Mouse (Mus musculus) thymus, adult 2 months (tissue): Measurements from ENCODE around the gene Unc5c. TPM values are rescaled to one million over a fixed set of nuclear protein-coding genes. Genes with fewer than 3 reads are reported as not detected.

Experiments used
- DNase-seq: peaks from one replicate; pipeline ENCODE4 v3.0.0; 2021
- H3K27ac ChIP-seq: fragments of 200-500 bp; 2 replicates; pipeline ENCODE4 v1.5.1; 2012; ENCODE audit warnings: low read length, control low read depth; ENCODE audit not compliant: control insufficient read depth, insufficient read depth
- H3K27me3 ChIP-seq: fragments of 200-500 bp; 2 replicates; pipeline ENCODE4 v1.6.1; 2012; ENCODE audit warnings: mild to moderate bottlenecking, low read length, moderate library complexity, mixed read lengths; ENCODE audit not compliant: control insufficient read depth, insufficient read depth
- H3K36me3 ChIP-seq: fragments of 200-500 bp; 2 replicates; pipeline ENCODE4 v1.6.1; 2012; ENCODE audit warnings: mild to moderate bottlenecking, low read length, moderate library complexity; ENCODE audit not compliant: control insufficient read depth, insufficient read depth
- H3K4me1 ChIP-seq: fragments of 200-500 bp; replicated peaks from 2 replicates; pipeline ENCODE4 v1.6.1; 2012; ENCODE audit warnings: low read length; ENCODE audit not compliant: control insufficient read depth, insufficient read depth
- H3K4me3 ChIP-seq: fragments of 200-500 bp; 2 replicates; pipeline ENCODE4 v1.5.1; 2012; ENCODE audit warnings: mild to moderate bottlenecking, low read length, control low read depth, moderate library complexity; ENCODE audit not compliant: control insufficient read depth, insufficient read depth
- CTCF ChIP-seq: fragments of 200-500 bp; IDR thresholded peaks from 2 replicates; pipeline ENCODE4 v1.5.1; 2012; ENCODE audit warnings: mild to moderate bottlenecking, control low read depth, low read length, moderate library complexity, borderline replicate concordance; ENCODE audit not compliant: control insufficient read depth, poor library complexity, insufficient read depth; ENCODE audit errors: extremely low read depth
- POLR2A ChIP-seq: fragments of 200-500 bp; IDR thresholded peaks from 2 replicates; pipeline ENCODE4 v1.6.1; 2012; ENCODE audit warnings: mild to moderate bottlenecking, low read length, control low read depth, moderate library complexity; ENCODE audit not compliant: control insufficient read depth, poor library complexity, insufficient read depth; ENCODE audit errors: extremely low read depth
- WGBS: fragments of 180-500 bp; shearing (Covaris S2); methylation state at CpG from one replicate; pipeline ENCODE4 v1.1.7; 2018; 5-methylcytosine and 5-hydroxymethylcytosine counted together
- polyA plus RNA-seq: library from polyadenylated mRNA; depleted of rRNA; stranded (reverse); fragments of >200 nt; gene quantifications from 2 replicates; pipeline ENCODE4 v1.2.3, GENCODE M21; 2012

The Unc5c gene
- polyA plus RNA-seq, 1 experiment = 0.57 TPM

DNA sequence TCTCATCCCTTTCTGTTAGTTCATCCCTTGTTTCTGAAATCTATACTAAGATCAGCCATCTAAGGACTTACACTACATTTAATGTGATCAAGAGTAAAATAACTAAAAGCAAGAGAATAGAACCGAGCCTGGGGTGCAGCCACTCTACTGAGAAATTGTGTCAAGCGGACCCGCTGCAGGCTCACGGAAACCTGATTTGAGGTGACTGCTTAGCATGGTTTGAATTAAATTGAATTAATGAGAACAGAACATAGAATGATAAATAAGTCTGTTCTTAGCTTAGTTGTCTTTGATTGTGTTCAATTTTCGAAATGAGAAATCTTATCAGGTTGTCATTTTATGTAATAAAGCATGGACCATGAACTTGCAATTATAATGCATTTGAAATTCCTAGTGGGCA is 68.8 kb downstream of the Unc5c start:
- DNase-seq = no peak
- no peaks in the 10 kb centered on the region for H3K27me3 ChIP-seq
- no peak for TF ChIP-seq CTCF
- no peak for TF ChIP-seq POLR2A
- no peaks in the 10 kb centered on the region for H3K36me3 ChIP-seq
- no peak overlapping the region for H3K4me3 ChIP-seq
- WGBS = 91% methylated on average over 5 of the region's 5 CpGs
- H3K4me1 ChIP-seq = no peaks in the 10 kb centered on the region
- no peak overlapping the region for H3K27ac ChIP-seq

DNA sequence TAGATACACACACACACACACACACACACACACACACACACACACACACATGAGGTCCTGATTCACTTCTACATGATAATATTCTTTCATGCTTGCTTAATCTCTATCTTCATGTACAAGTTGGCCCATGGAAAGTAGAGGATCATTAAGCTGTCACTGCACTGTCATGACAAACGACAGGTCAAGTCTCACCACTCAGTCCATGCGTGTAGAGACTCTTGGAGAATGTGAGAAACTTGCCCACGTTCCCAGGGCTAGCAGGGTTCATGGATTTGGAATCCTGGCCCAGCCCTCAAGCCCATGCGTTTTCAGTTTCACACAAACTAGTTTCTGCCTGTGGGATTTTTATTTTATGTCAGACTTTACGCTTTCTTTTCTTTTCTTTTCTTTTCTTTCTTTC is 71.8 kb downstream of the Unc5c start:
- no peak for DNase-seq
- TF ChIP-seq POLR2A (no peak), CTCF (no peak)
- Histone ChIP-seq H3K27me3 (no peaks in the 10 kb centered on the region), H3K4me3 (no peak overlapping the region), H3K4me1 (no peaks in the 10 kb centered on the region), H3K36me3 (no peaks in the 10 kb centered on the region), H3K27ac (no peak overlapping the region)
- 90% methylated on average over 5 of the region's 5 CpGs for WGBS

DNA sequence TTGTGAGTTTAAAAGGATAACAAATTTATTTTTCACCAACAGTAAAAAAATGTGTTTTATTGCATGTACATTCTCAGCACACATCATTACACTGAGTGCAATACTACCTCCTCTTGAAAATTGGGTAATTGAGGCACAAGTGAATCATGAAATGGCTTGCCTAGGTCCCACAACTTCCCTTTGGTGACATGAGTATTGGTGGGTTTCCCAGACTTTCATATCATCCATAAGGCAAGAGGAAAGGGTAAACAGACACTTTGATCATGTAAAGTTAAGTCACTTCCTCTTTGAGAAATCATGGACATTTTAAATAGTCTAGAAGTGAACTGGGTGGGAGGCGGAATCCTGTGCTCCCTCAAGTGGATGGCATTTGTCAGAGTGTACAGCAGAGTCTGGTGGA is 73.1 kb downstream of the Unc5c start:
- no peak overlapping the region for H3K27ac ChIP-seq
- DNase-seq = no peak
- no peak overlapping the region for H3K4me3 ChIP-seq
- H3K36me3 ChIP-seq = no peaks in the 10 kb centered on the region
- WGBS = 89% methylated on average over 1 of the region's 1 CpGs
- H3K27me3 ChIP-seq = no peaks in the 10 kb centered on the region
- no peaks in the 10 kb centered on the region for H3K4me1 ChIP-seq
- no peak for TF ChIP-seq CTCF
- TF ChIP-seq POLR2A = no peak

DNA sequence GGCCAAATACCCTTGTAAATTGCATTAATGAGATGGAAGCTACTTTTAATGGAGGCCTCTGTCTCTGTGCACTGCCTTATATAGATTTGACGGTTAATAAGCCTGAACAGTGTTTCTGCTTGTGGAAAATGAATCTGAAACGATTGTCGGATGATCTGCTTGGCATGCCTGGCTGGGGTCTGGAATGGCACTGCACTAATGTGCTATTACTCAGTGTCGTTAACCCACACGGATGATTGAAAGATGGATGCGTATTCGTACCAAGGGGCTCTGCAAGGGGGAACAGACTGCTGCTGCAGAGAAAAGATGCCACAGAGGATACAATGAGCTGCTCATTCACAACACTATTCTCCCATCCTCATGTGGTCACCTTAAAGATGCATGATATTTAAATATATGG is 75.7 kb downstream of the Unc5c start:
- TF ChIP-seq CTCF (no peak), POLR2A (no peak)

DNA sequence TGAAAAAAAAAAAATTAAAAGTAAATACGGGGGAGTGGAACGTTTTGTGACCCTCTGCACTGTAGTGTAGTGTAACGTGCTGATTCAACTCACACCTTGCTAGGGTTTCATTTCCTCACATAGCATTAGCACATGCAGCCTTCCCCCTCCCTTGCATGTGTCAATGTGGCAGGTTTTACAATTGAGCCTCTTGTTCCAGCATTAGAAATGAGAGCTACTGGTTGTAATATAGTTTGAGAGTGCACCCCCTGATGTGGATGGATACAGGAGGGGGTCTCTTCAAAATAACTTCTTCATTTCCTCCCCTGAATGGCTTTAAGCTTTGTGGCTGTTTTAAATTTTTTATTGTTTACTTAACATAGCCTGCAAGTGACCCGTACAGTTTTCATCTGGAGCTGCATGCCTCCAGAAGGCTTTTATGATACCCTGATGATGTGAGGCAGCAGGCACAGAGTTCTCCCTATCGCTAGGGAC is 82.4 kb downstream of the Unc5c start:
- TF ChIP-seq POLR2A (no peak), CTCF (no peak)
- no peaks in the 10 kb centered on the region for H3K27me3 ChIP-seq
- no peaks in the 10 kb centered on the region for H3K4me1 ChIP-seq
- no peak overlapping the region for H3K4me3 ChIP-seq
- no peak for DNase-seq
- WGBS = 79% methylated on average over 5 of the region's 5 CpGs
- H3K27ac ChIP-seq = no peak overlapping the region
- H3K36me3 ChIP-seq = no peaks in the 10 kb centered on the region

More for the DNA sequence above, 75.7 kb downstream of the Unc5c start:
- Histone ChIP-seq H3K27me3 (no peaks in the 10 kb centered on the region), H3K4me3 (no peak overlapping the region), H3K36me3 (no peaks in the 10 kb centered on the region), H3K27ac (no peak overlapping the region), H3K4me1 (no peaks in the 10 kb centered on the region)
- 96% methylated on average over 7 of the region's 7 CpGs for WGBS
- no peak for DNase-seq

DNA sequence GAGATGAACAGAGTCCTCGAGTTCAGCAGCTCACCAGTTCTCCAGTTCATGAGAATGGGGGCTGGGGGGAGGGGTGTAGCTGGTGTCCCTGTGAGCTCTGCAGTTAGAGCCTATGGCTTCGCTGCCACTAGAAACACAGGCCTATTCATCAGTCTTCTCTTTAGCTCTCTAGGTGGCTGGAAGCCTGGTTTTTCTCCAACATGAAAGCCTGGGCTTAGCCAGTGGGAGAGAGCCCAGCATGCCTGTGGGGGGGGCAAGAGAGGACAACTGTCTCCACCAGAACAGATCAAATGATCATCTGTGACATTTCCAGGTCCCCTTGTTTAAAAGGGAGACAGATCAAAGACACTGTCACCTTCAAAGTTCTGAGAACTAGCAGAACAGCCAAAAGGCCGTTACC is 84.6 kb downstream of the Unc5c start:
- TF ChIP-seq CTCF (no peak), POLR2A (no peak)
- WGBS = 87% methylated on average over 3 of the region's 3 CpGs
- Histone ChIP-seq H3K4me1 (no peaks in the 10 kb centered on the region), H3K4me3 (no peak overlapping the region), H3K36me3 (no peaks in the 10 kb centered on the region), H3K27me3 (no peaks in the 10 kb centered on the region), H3K27ac (no peak overlapping the region)
- DNase-seq = no peak

DNA sequence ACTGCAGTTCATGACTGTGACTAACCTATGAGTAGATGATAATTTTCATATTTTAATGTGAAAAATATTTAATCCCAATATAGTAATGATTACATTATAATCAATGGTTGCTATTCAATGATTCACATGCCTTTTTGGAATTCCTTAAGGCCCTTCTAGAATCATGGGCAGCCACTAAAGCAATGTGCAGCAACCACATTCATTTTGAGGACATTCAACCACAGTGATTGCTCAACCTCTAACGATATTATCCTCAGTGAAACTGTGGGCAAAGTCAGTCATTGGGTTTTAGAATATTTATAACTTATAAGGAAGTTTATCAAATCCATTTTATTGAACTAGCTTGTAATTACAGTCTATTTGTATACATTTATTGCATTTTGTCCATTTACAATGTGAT is 87.9 kb downstream of the Unc5c start:
- Histone ChIP-seq H3K27ac (no peak overlapping the region), H3K36me3 (no peaks in the 10 kb centered on the region), H3K4me1 (no peaks in the 10 kb centered on the region), H3K27me3 (no peaks in the 10 kb centered on the region), H3K4me3 (no peak overlapping the region)
- TF ChIP-seq CTCF = no peak
- no peak for TF ChIP-seq POLR2A
- WGBS = 70% methylated on average over 1 of the region's 1 CpGs
- DNase-seq = no peak
